Mouse (Mus musculus): ENCODE results near the gene Naxe. TPM values are rescaled to one million over a fixed set of nuclear protein-coding genes. Genes with fewer than 3 reads are reported as not detected.
A peak's percentile ranks its signal among the peaks of the same experiment; 100 is the strongest.

Naxe gene
- total RNA-seq (2012; rRNA removed) (114 TPM in 2 replicates), polyA plus RNA-seq (2012; ENCODE audit: insufficient read depth in 1 of 2, insufficient read length in 2 of 2, low read depth in 1 of 2, low replicate concordance in 2 of 2, missing spikeins in 1 of 2) (100 to 1,000 TPM; 165 to 182 TPM)

GRCm38 (mm10) chr3:88057902-88058696 lies at the start of gene Naxe:
Gene Naxe (minus strand): TSS chr3:88058495.
- Histone ChIP-seq H3K27ac (ENCODE audit: control insufficient read depth, low read depth, low read length) (peak within 1 kb of the TSS; percentile 56), H3K79me2 (ENCODE audit: control insufficient read depth, insufficient read depth, low read length, poor library complexity) (peaks cover 6% of the 10 kb centered on the region; the same call in 1 of the 2 replicates), H3K9me3 (replicated peaks; ENCODE audit: insufficient read depth, low read length) (no peaks in the 10 kb centered on the region), H3K4me3 (ENCODE audit: control insufficient read depth in 1 of 2, insufficient read depth in 1 of 2, low read depth in 2 of 2, low read length in 2 of 2) (peak within 1 kb of the TSS; percentile 88 to 89), H3K9ac (ENCODE audit: control insufficient read depth, low read depth, low read length, poor library complexity, severe bottlenecking) (peak within 1 kb of the TSS; percentile 90), H3K4me1 (ENCODE audit: control insufficient read depth in 1 of 2, insufficient read depth in 2 of 2, low read length in 2 of 2) (peaks cover 0 to 10% of the 10 kb centered on the region in 2 experiments; a peak in 2 of 4 replicates), H3K27me3 (ENCODE audit: control insufficient read depth in 1 of 2, insufficient read depth in 2 of 2, low read length in 2 of 2) (no peaks in the 10 kb centered on the region), H3K36me3 (ENCODE audit: control insufficient read depth in 1 of 2, insufficient read depth in 2 of 2, low read length in 2 of 2) (peaks cover 7 to 10% of the 10 kb centered on the region in 2 experiments)
- peak; percentile 97 for DNase-seq (ENCODE audit: low read depth, low spot score)
- TF ChIP-seq NELFE (IDR thresholded peaks at IDR 0.05; ENCODE audit: low read depth, low read length): peak; percentile 97
- peak; percentile 91; the same call in 1 of the 2 replicates for TF ChIP-seq ZMIZ1 (IDR thresholded peaks at IDR 0.05; ENCODE audit: low read depth, low read length)
- no peak for TF ChIP-seq MAFK (IDR thresholded peaks at IDR 0.05; ENCODE audit: borderline replicate concordance, low read depth, low read length)
- no peak for TF ChIP-seq RAD21 (IDR thresholded peaks at IDR 0.05; ENCODE audit: low read depth, low read length)
- TF ChIP-seq KAT2A (conservative IDR thresholded peaks at IDR 0.05; ENCODE audit: low read depth, low read length): no peak
- TF ChIP-seq MXI1 (IDR thresholded peaks at IDR 0.05; ENCODE audit: low read depth, low read length): peak; percentile 75
- no peak for TF ChIP-seq BHLHE40 (IDR thresholded peaks at IDR 0.05; ENCODE audit: borderline replicate concordance, low read depth, low read length)
- peak; percentile 15 for TF ChIP-seq POLR2AphosphoS2 (IDR thresholded peaks at IDR 0.05; ENCODE audit: low read length)
- TF ChIP-seq MAX (IDR thresholded peaks at IDR 0.05; ENCODE audit: low read length): peak; percentile 93
- no peak for TF ChIP-seq CHD2 (IDR thresholded peaks at IDR 0.05; ENCODE audit: low read length)
- TF ChIP-seq NRF1 (IDR thresholded peaks at IDR 0.05; ENCODE audit: insufficient read depth, low read depth, low read length, poor library complexity, severe bottlenecking): peak; percentile 99
- TF ChIP-seq ZC3H11A (IDR thresholded peaks at IDR 0.05; ENCODE audit: low read depth, low read length): no peak
- TF ChIP-seq MAZ (IDR thresholded peaks at IDR 0.05; ENCODE audit: low read depth, low read length): peak; percentile 89; the same call in 1 of the 2 replicates
- peak; percentile 89 to 96 for TF ChIP-seq POLR2A (IDR thresholded peaks at IDR 0.05; ENCODE audit: control insufficient read depth in 1 of 2, insufficient read depth in 1 of 2, low read depth in 1 of 2, low read length in 2 of 2, poor library complexity in 1 of 2)
- no peak for TF ChIP-seq RCOR1 (IDR thresholded peaks at IDR 0.05; ENCODE audit: low read depth, low read length)
- TF ChIP-seq TCF12 (IDR thresholded peaks at IDR 0.05; ENCODE audit: low read depth, low read length): peak; percentile 65
- no peak for TF ChIP-seq CHD1 (IDR thresholded peaks at IDR 0.05; ENCODE audit: low read depth, low read length)
- no peak for TF ChIP-seq GATA1 (IDR thresholded peaks at IDR 0.05; ENCODE audit: low read depth, low read length)
- TF ChIP-seq SMC3 (IDR thresholded peaks at IDR 0.05; ENCODE audit: low read depth, low read length): no peak
- no peak for TF ChIP-seq CTCF (IDR thresholded peaks at IDR 0.05 in 2 of 3, conservative IDR thresholded peaks at IDR 0.05 in 1 of 3; ENCODE audit: control insufficient read depth in 1 of 3, insufficient read depth in 1 of 3, low read depth in 2 of 3, low read length in 3 of 3, poor library complexity in 1 of 3, severe bottlenecking in 1 of 3)
- TF ChIP-seq JUND (IDR thresholded peaks at IDR 0.05; ENCODE audit: low read depth, low read length): no peak
- no peak for TF ChIP-seq POLR2AphosphoS5 (IDR thresholded peaks at IDR 0.05; ENCODE audit: borderline replicate concordance, low read depth, low read length)
- TF ChIP-seq ZNF384 (IDR thresholded peaks at IDR 0.05; ENCODE audit: low read depth, low read length): no peak
- TF ChIP-seq E2F4 (IDR thresholded peaks at IDR 0.05; ENCODE audit: borderline replicate concordance, low read depth, low read length): no peak
- no peak; the same call in 1 of the 2 replicates for TF ChIP-seq ZKSCAN1 (IDR thresholded peaks at IDR 0.05; ENCODE audit: low read depth, low read length)
- TF ChIP-seq TAL1 (IDR thresholded peaks at IDR 0.05; ENCODE audit: low read length): no peak
- TF ChIP-seq ELF1 (IDR thresholded peaks at IDR 0.05; ENCODE audit: low read depth, low read length): peak; percentile 65; the same call in 1 of the 2 replicates
- TF ChIP-seq USF1 (IDR thresholded peaks at IDR 0.05; ENCODE audit: low read depth, low read length): 0 out of 2 replicates have a peak, but pooled peaks have one; percentile 17
- peak; percentile 91 for TF ChIP-seq SIN3A (IDR thresholded peaks at IDR 0.05; ENCODE audit: low read length)
- no peak for TF ChIP-seq MEF2A (IDR thresholded peaks at IDR 0.05; ENCODE audit: extremely low read depth, insufficient replicate concordance, low read depth, low read length, poor library complexity, severe bottlenecking)
- TF ChIP-seq USF2 (IDR thresholded peaks at IDR 0.05; ENCODE audit: borderline replicate concordance in 1 of 2, insufficient read depth in 1 of 2, low read depth in 1 of 2, low read length in 2 of 2): no peak
- 0 out of 2 replicates have a peak, but pooled peaks have one; percentile 30 for TF ChIP-seq MYC (IDR thresholded peaks at IDR 0.05; ENCODE audit: low read depth, low read length)
- TF ChIP-seq ETS1 (IDR thresholded peaks at IDR 0.05; ENCODE audit: low read depth, low read length): 0 out of 2 replicates have a peak, but pooled peaks have one; percentile 3
- TF ChIP-seq GABPA (IDR thresholded peaks at IDR 0.05; ENCODE audit: low read depth, low read length): no peak
- TF ChIP-seq UBTF (IDR thresholded peaks at IDR 0.05; ENCODE audit: borderline replicate concordance, insufficient read depth, low read depth, low read length): peak; percentile 98

Measured in MEL (cell line).